Mouse (Mus musculus) brain, embryonic 14.5 days (tissue): ENCODE measurements around the gene Mapk1ip1l.

Experiments
- CTCF ChIP-seq: fragments of 200-500 bp; IDR thresholded peaks from 2 replicates; pipeline ENCODE4 v1.5.1; 2012; ENCODE audit warnings: inconsistent platforms, mild to moderate bottlenecking, moderate library complexity, borderline replicate concordance; ENCODE audit not compliant: insufficient read depth, insufficient read length; ENCODE audit errors: extremely low read depth
- POLR2A ChIP-seq: fragments of 200-500 bp; IDR thresholded peaks from 2 replicates; pipeline ENCODE4 v1.6.1; 2012; ENCODE audit warnings: mild to moderate bottlenecking, inconsistent platforms, borderline replicate concordance; ENCODE audit not compliant: poor library complexity, insufficient read depth, insufficient read length, severe bottlenecking; ENCODE audit errors: extremely low read depth

DNA sequence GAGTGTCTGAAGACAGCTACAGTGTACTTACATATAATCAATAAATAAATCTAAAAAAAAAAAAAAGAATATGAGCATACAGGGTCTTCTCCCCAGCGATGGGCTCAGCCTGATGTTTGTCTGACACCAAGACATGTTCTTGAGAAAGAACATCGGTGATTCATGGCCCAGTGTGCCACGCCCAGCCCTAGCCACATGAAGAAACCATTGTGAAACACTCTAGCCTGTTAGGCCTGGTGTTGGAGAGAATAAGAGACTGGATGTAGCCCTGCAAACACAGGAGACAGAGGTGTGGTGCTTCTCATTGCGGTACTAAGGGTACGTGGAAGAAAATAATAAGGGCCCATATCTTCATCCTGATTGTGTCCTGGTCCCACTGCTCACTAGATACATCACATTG is 29.3 kb downstream of the Mapk1ip1l start:
- TF ChIP-seq CTCF, result no peak
- TF ChIP-seq POLR2A, result no peak
